Mouse (Mus musculus) gastrocnemius, postnatal 4 days (tissue): ENCODE measurements around the gene Alkbh2. TPM values are rescaled to one million over a fixed set of nuclear protein-coding genes. Genes with fewer than 3 reads are reported as not detected.

Experiments used
- DNase-seq, 2 experiments: peaks; one replicate each; pipeline ENCODE4 v3.0.0; 2021 to 2022; ENCODE audit warnings: low spot score in 2 of 2, mixed read lengths in 2 of 2
- long read RNA-seq, 2 experiments: library from polyadenylated mRNA; stranded (forward); transcript quantifications; one replicate each; pipeline ENCODE4 v2.0.0; 2021
- total RNA-seq, 2 experiments: library from RNA; stranded (reverse); gene quantifications; 2 replicates each; pipeline ENCODE4 v1.2.3; 2021

Alkbh2 gene
- total RNA-seq = 1 to 10 TPM; 3.3 to 3.4 TPM
- long read RNA-seq, experiment 1, partial matches to known transcripts = 0 of 3 reads
- long read RNA-seq, experiment 1, other reads (novel, unspliced or antisense) = 3 of 3 reads
- long read RNA-seq, experiment 2, partial matches to known transcripts = 3 of 4 reads
- long read RNA-seq, experiment 2, other reads (novel, unspliced or antisense) = 1 of 4 reads

GRCm38 (mm10) chr5:114127374-114128349 lies at the start of gene Alkbh2:
Gene Alkbh2 (minus strand): TSS chr5:114128218.
- peak; percentile 78 to 83 for DNase-seq

GRCm38 (mm10) chr5:114176548-114177400 lies 48.8 kb upstream of the Alkbh2 start:
- DNase-seq = no peak

GRCm38 (mm10) chr5:114175596-114176171 lies 47.7 kb upstream of the Alkbh2 start:
- peak; percentile 84 to 92 for DNase-seq

GRCm38 (mm10) chr5:114174639-114175038 lies 46.6 kb upstream of the Alkbh2 start:
- DNase-seq = peak in 1 of 2 experiments; percentile 67

- DNase-seq = no peak
Observed at GRCm38 (mm10) chr5:114173877-114174581, 46.0 kb upstream of the Alkbh2 start.

- DNase-seq = no peak
Observed at GRCm38 (mm10) chr5:114173458-114173857, 45.4 kb upstream of the Alkbh2 start.

- DNase-seq = no peak
Observed at GRCm38 (mm10) chr5:114172936-114173335, 44.9 kb upstream of the Alkbh2 start.

GRCm38 (mm10) chr5:114170345-114170744 lies 42.3 kb upstream of the Alkbh2 start:
- DNase-seq = no peak

- no peak for DNase-seq
Observed at GRCm38 (mm10) chr5:114163117-114163696, 35.2 kb upstream of the Alkbh2 start.

- no peak for DNase-seq
Observed at GRCm38 (mm10) chr5:114162106-114162815, 34.2 kb upstream of the Alkbh2 start.

- DNase-seq = no peak
Observed at GRCm38 (mm10) chr5:114161424-114161823, 33.4 kb upstream of the Alkbh2 start.

GRCm38 (mm10) chr5:114157236-114157635 lies 29.2 kb upstream of the Alkbh2 start:
- no peak for DNase-seq

- peak in 1 of 2 experiments; percentile 54 for DNase-seq
Observed at GRCm38 (mm10) chr5:114155168-114155933, 27.3 kb upstream of the Alkbh2 start.

GRCm38 (mm10) chr5:114154765-114155164 lies 26.7 kb upstream of the Alkbh2 start:
- no peak for DNase-seq

- no peak for DNase-seq
Observed at GRCm38 (mm10) chr5:114153490-114153889, 25.5 kb upstream of the Alkbh2 start.

- no peak for DNase-seq
Observed at GRCm38 (mm10) chr5:114152359-114153092, 24.5 kb upstream of the Alkbh2 start.

GRCm38 (mm10) chr5:114147043-114147972 lies 19.3 kb upstream of the Alkbh2 start:
- DNase-seq = no peak
